Comparison of ENCODE assay signal across 9 mouse cellular contexts in genomic region chr12:86686551-86687330, GRCm38 (mm10). TPM values are rescaled to one million over a fixed set of nuclear protein-coding genes. Genes with fewer than 3 reads are reported as not detected.
DNase-seq lines count a peak whose midpoint lies in the region.
"Had no signal": no experiment of that assay in that cellular context is flagged by ENCODE, and none has a peak within 500 bp of the region (broad histone marks: within the 10 kb centered on the region; RNA-seq: fewer than 3 reads in every experiment).

No protein-coding gene starts in this region.

- peak; percentile 76 for DNase-seq in layer of hippocampus, adult 9-11 months
- no peak for DNase-seq in layer of hippocampus, postnatal 25 days (ENCODE audit: extremely low spot score in 1 of 2, low spot score in 1 of 2)
- DNase-seq in CD4-positive, CD25-positive, alpha-beta regulatory T cell, adult 2 months (ENCODE audit: low read depth, low spot score) = peak; percentile 58
- peak; percentile 64 for DNase-seq in ES-CJ7 (ENCODE audit: low read depth, low spot score)
- DNase-seq in heart, postnatal 4 days = peak; percentile 30
- DNase-seq in adrenal gland, postnatal 25 days = no peak
- DNase-seq in right cerebral cortex, adult 2 months (ENCODE audit: low spot score in 2 of 2) = no peak
- DNase-seq: kidney, adult 11 months had no signal

RNA-seq across cellular contexts. Expression of gene Vash1, which starts 8.2 kb away (rescaled TPM):
- 10 to 100 TPM; 46.1 to 55.2 TPM for total RNA-seq in layer of hippocampus, postnatal 25 days (2021)
- total RNA-seq in heart, postnatal 4 days (2021) = 10 to 100 TPM; 53.5 to 56.7 TPM
- total RNA-seq in adrenal gland, postnatal 25 days (2021) = 4.3 and 5.6 TPM in 2 replicates

RNA-seq across cellular contexts. Expression of gene Angel1, which starts 39.5 kb away (rescaled TPM):
- 1 to 10 TPM; 4.6 to 8.0 TPM for total RNA-seq in layer of hippocampus, postnatal 25 days (2021)
- total RNA-seq in heart, postnatal 4 days (2021) = 1 to 10 TPM; 5.2 to 5.3 TPM
- 2.1 and 3.8 TPM in 2 replicates for total RNA-seq in adrenal gland, postnatal 25 days (2021)

RNA-seq across cellular contexts. Expression of gene Lrrc74a, which starts 47.4 kb away (rescaled TPM):
- total RNA-seq in layer of hippocampus, postnatal 25 days (2021) = not detected
- total RNA-seq in heart, postnatal 4 days (2021) = not detected
- not detected in 2 replicates for total RNA-seq in adrenal gland, postnatal 25 days (2021)
- total RNA-seq: megakaryocyte-erythroid progenitor cell, adult 5-6 weeks had no signal

Comparison
In these comparisons a context has a peak if more than half of its experiments do, and no peak if none do; other contexts are left out.
1. DNase-seq: peak in layer of hippocampus, adult 9-11 months (single experiment), CD4-positive, CD25-positive, alpha-beta regulatory T cell, adult 2 months (single experiment), ES-CJ7 (single experiment) and heart, postnatal 4 days (single experiment); none in layer of hippocampus, postnatal 25 days (0 of 2), adrenal gland, postnatal 25 days (single experiment) and right cerebral cortex, adult 2 months (0 of 2).